Mouse (Mus musculus) kidney, postnatal 4 days (tissue): ENCODE data around the gene Ift172.
"Not testable (repeated sequence)": the region's sequence is repeated elsewhere in the genome, so short reads cannot be mapped to it uniquely, and the experiment has no call there.

Experiments used
- DNase-seq, 2 experiments: peaks; one replicate each; pipeline ENCODE4 v3.0.0; 2021; ENCODE audit warnings: mixed read lengths in 2 of 2

Ift172 gene

GRCm38 (mm10) chr5:31255971-31256370 lies 34.9 kb downstream of the Ift172 start:
- DNase-seq: no peak

GRCm38 (mm10) chr5:31255381-31255780 lies 35.5 kb downstream of the Ift172 start:
- no peak for DNase-seq

DNA sequence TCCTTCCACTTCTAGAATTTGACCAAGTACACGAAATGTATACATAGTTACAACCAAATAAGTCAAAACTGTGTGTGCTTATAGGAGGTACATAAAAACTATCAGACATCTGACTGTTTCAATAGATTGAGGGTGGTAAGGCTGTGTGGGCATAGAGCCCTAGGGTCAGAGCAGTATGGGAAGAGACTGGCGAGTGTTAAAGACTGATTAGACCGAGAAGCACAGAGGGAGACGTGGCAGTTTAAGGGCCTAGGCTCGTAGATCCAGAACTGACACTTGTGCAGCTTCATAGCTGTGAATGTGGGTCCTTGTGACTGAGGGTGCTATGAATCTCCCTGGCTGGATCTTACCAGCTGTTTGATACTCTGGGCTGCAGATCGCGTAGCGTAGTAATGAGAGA lies 36.0 kb downstream of the Ift172 start:
- DNase-seq: no peak

GRCm38 (mm10) chr5:31254452-31254851 lies 36.5 kb downstream of the Ift172 start:
- peak; percentile 23 to 44 for DNase-seq

DNA sequence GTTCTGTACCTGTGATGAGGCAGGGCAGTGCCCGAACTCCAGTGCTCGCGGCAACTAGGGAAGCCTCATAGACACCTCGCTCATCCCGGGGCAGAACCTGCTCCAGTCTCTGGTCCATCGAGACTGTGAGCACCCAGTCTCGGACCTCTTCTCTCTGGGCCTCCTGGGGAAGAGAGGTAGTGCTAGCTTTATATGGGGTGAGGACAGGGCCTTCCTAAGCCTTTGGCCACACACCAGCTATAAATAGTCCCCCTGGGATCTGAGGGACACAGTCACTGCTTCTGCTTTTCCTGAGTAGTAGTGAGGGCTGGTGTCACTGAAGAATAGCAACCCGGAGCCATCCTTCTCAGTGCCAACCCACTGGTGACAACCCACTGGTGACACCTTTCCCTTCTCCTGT lies 37.1 kb downstream of the Ift172 start:
- DNase-seq: no peak

DNA sequence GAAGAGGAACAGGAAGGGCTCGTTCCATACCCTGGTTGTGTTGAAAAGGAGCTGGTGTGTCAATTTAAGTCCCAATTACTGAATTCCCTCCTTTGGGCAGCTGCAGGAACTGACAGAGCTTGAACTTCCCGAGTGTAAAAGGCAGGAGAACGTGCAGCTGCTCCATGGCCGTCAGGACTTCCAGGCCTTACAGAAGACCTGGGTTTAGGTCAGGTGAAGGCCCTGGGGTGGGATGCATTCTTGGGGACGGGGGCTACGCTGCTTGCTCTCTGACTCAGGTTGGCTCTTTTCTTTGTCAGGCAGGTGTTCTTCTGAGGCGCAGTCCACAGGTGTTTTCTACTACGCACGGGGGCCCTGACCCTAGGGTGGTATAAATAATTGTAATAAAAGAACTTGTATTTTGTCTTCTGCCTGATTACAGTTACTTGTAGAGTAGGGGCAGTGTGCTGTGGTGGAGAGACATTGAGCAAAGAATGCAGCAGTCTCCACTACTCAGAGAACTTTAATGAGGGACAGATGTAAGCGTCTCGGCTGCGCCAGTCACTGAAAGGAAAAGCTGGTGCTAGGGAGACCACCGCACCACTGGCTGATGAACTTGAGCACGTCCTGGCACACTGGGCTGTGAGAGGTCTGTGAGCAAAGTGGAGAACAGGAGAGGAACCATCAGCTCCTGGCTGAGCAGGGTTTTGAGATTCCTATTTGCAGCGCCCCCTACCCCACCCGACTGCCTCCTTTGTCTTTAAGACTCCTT lies 37.9 kb downstream of the Ift172 start:
- peak in 1 of 2 experiments; percentile 17 for DNase-seq

DNA sequence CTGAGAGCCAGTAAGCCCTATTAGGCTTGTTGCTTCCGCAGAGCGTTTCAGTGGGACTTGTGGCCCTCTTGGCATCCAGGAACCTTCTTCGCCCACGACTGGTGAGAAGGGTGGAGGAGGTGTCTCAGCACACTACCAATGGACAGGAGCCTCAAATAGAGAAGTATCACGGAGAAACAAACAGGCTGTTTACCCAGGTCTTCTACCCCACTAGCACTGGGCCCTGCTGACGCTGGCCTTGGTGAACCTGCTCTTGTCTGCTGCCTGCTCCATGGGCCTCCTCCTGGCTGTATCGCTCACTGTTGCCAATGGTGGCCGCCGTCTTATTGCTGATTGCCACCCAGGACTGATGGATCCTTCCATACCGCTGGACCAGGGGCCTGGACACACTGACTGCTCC lies 38.8 kb downstream of the Ift172 start:
- peak in 1 of 2 experiments; percentile 34 for DNase-seq

DNA sequence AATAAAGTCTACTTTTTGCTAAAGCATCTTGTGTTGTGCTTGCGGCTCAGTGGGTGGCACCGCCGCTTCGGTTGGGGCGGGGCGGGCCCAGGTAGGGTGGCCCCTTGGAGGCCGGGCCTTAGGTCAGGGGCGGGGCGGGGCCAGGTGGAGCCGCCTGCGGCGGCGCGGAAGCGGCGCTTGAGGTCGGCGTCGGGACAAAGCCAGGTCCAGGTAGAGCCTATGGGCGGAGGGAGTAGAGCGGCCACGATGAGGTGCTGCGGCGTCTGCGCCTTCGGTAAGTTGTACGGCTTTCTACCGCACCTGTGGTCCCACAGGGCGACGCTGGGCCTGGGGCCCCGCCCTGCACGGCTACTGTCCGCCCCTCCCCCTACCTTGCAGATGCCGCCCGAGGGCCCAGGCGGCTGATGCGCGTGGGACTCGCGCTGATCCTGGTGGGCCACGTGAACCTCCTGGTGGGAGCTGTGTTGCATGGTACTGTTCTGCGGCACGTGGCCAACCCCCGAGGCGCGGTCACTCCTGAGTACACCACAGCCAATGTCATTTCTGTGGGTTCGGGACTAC lies 39.3 kb downstream of the Ift172 start, which contains the start of gene Krtcap3:
Krtcap3 (plus strand) TSS at position 151 of the 561 bp plus-strand sequence.
- DNase-seq: peak; percentile 76 to 85

GRCm38 (mm10) chr5:31250716-31251115 lies 40.2 kb downstream of the Ift172 start:
- DNase-seq: no peak

DNA sequence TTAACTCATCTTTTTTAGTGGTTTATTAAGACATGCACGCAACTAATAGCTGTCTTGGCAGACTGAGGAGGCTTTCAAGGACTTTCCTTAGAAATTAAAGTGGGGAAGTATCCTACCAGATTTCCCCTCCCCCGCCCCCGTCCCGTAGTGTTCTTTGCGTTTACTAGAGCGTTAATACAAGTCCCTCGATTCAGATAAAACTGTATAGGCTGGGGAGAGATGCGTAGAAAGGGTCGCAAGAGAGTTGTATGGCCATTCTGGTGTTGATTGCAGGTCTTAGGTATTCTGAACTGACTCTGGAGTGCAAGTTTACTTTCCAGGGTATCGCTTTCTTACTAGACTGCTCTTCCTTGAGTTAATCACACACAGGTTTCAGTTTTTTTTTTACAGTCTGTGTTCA lies 48.7 kb downstream of the Ift172 start:
- DNase-seq: no peak

- DNase-seq: no peak
These were observed 49.3 kb downstream of the Ift172 start for GRCm38 (mm10) chr5:31241522-31242034.

DNA sequence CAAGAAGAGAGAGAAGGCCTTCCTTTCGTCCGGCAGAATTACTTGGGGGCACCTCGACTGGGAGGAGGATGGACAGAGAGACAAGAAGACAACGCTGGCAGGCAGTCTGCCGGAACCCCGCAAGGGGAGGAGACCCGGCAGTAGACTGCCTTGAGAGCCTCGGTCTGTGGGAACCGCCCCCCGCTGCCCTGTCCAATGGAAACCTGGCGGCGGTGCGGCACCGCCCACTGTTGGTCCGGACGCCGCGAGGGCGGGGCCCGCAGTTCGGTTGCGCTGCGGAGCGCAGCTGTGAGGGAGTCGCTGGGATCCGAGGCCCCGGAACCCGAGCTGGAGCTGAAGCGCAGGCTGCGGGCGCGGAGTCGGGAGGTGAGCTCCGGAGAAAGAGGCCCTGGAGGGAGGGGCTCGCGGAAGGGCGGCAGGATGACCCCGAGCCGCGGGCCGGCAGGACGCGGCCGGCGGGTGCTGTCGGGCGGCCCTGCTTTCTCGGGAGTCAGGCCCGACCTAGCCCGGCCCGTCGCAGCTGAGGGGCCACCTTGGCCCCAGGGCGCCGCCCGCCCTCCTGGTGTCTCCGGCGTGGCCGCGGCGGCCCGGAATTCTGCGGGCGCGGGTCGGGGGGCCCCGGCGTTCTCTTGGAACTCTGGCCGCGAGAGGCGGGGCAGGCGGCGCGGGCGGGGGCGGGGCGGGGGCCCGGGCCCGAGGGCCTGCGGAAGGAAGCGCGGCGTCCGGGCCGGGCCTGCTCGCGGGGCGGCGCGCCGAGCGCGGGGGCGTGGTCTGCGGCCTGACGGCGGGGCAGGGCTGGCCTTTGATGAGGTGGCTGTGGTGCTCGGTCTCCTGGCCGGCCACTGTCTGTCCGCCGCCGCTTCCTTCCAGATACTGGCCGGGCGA lies 50.0 kb downstream of the Ift172 start, which contains the start of the genes Nrbp1 and Gm9970:
Nrbp1 (plus strand) TSS at position 228 of the 885 bp plus-strand sequence.
Gm9970 (minus strand) TSS at position 596 of the 885 bp plus-strand sequence.
- DNase-seq: peak; percentile 96 to 98

DNA sequence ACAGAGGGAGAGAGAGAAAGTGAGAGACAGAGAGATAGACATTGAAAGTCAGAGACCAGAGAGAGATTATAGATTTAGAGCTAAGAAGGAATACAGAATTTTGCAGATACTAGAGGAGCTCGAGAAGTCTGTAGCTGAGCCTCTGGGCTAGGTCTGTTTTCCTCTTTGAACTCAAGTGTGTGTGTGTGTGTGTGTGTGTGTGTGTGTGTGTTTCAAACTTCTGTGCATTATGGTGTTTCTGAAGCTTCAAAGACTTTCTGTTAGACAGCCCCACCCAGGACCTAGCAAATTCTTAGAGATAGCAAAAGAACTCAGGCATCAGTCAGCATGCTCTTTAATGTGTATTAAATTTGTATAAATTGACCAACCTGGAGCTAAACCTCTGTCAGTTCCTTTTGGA lies 64.3 kb downstream of the Ift172 start:
- DNase-seq: no peak

DNA sequence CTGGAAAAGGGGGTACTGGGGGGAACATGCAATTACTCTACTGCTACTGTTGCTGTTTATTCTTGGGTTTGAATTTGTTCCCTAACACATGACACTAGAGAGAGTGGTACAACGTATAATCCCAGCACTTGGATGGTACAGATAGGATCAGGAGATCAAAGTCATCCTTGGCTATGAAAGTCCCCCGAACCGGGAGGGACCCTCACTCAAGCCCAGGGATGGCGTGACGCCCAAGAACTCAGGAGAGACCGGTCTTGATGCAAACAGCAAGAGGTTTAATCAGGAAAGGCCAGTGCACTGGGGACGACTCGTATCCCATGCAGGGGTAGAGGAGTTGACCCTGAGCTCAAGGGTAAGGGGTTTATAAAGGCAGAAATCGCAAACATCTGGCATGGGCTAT lies 68.2 kb downstream of the Ift172 start:
- no peak for DNase-seq

- peak; percentile 65 to 79 for DNase-seq
These were observed 69.5 kb downstream of the Ift172 start for GRCm38 (mm10) chr5:31221304-31221945.

- peak; percentile 99 for DNase-seq
These were observed 70.2 kb downstream of the Ift172 start, which contains the start of gene Ppm1g for GRCm38 (mm10) chr5:31220448-31221303. Gene Ppm1g, minus strand, starts transcription at chr5:31220687.

- DNase-seq: peak; percentile 64 to 79
These were observed 70.9 kb downstream of the Ift172 start for GRCm38 (mm10) chr5:31219911-31220447.

GRCm38 (mm10) chr5:31219474-31219873 lies 71.4 kb downstream of the Ift172 start:
- DNase-seq: no peak

DNA sequence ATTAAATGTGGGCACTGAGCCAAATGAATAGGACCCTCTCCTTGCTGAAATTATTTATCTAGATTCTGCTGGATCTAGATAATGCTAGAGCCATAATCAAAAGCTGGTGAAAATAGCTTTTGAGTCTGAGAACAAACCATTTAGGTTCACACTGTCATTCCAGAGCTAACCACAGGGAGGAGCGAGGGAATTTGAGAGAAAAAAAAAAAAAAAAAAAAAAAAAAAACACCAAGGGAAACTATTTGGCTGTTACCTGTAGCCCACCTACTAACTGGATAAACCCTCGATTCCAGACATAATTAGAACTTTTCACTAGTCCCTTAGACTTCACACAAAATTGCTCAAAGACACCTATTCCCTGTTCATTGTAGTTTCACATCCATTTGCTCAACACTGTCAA lies 71.8 kb downstream of the Ift172 start:
- DNase-seq: peak; percentile 30 to 41

- DNase-seq: no peak
These were observed 72.6 kb downstream of the Ift172 start for GRCm38 (mm10) chr5:31218294-31218693.

DNA sequence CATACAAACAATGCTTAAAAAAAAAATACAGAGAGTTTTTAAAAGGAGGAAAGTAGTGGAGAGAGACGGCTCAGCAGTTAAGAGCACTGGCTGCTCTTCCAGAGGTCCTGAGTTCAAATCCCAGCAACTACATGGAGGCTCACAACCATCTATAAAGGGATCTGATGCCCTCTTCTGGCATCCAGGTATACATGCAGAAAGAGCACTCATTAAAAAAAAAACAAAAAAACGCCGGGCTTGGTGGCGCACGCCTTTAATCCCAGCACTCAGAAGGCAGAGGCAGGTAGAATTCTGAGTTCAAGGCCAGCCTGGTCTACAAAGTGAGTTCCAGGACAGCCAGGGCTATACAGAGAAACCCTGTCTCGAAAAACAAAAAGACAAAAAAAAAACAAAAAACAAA lies 74.4 kb downstream of the Ift172 start:
- not testable (repeated sequence) for DNase-seq
